Mouse (Mus musculus): ENCODE measurements around the gene Sfn.

- TF ChIP-seq POLR2A (IDR thresholded peaks at IDR 0.05; ENCODE audit: insufficient read depth, low read depth, low read length) (no peak), CTCF (IDR thresholded peaks at IDR 0.05; ENCODE audit: insufficient read depth, low read depth, low read length) (peak; percentile 60)
Measured at GRCm38 (mm10) chr4:133649989-133650699, 48.2 kb upstream of the Sfn start, which contains the start of gene Zdhhc18.

Data from olfactory bulb, adult 2 months (tissue).